Mouse (Mus musculus) frontal cortex, postnatal 10 days (tissue): ENCODE results near the gene Fam43b.

Source experiments
- DNase-seq, 2 experiments: peaks; one replicate each; pipeline ENCODE4 v3.0.0; 2022; ENCODE audit warnings: low spot score in 2 of 2, mixed read lengths in 1 of 2

The Fam43b gene

GRCm38 (mm10) chr4:138395087-138395970 lies 999 bp downstream of the Fam43b start:
- DNase-seq, result peak; percentile 40 to 56

DNA sequence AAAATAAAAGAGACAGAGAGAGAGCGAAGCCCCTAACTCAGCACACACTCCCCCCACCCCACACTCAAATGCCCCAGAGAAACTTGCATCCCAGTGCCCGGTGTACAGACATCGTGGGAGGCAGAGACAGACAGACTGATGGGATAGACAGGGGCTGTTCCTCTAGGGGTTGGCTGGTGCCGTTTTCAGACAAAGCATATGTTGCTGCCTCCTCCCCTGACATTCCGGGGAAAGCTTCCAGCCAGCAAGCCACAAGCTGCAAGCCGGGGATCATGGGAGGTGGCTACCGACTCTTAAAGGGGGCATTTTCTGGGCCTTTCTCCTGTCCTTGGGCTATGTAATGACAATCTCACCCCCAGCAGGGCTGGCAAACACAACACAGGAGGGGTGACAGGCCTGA lies 2.6 kb downstream of the Fam43b start:
- DNase-seq, result no peak

GRCm38 (mm10) chr4:138383789-138384188 lies 12.5 kb downstream of the Fam43b start:
- DNase-seq, result no peak

DNA sequence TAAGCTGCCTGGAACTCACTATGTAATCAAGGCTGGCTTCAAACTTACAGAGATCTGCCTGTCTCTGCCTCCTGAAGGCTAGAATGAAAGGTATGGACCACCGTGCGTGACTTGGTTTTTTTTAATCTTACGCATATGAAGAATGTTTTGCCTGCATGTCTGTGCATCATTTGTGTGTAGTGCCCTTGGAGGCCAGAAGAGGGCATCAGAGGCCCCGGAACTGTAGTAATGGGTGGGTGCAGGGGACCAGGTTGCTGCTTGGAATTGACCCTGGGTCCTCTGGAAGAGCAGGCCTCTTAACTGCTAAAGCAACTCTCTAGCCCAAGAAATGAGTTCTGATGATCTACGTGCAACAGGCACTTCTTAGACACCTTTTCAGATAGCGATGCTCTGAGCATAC lies 13.9 kb downstream of the Fam43b start:
- no peak for DNase-seq

DNA sequence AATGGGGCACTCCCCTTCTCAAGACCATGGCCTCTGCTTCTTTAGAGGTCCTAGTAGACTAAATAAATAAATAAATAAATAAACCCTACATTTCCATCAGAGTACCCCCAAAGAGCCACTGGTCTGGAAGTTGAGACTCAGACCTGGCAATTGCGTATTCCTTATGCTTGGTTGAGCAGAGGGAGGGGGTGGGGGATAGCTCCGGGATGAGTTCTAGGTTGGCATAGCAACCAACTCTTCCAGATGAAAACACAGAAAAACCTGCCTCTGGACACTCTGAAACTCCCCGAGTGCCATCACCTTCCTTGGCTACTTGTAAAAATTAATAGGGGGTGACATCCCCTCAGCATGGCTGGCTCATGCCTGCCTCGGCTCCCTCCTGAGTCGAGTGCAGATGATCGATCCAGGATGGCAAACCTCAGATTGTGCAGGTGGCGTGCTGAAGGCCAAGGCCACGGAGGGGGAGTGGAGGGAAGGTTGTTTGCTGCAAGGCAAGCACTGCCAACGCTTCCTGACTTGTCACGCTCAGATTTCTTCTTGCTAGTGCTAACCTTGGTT lies 16.1 kb downstream of the Fam43b start:
- no peak for DNase-seq

DNA sequence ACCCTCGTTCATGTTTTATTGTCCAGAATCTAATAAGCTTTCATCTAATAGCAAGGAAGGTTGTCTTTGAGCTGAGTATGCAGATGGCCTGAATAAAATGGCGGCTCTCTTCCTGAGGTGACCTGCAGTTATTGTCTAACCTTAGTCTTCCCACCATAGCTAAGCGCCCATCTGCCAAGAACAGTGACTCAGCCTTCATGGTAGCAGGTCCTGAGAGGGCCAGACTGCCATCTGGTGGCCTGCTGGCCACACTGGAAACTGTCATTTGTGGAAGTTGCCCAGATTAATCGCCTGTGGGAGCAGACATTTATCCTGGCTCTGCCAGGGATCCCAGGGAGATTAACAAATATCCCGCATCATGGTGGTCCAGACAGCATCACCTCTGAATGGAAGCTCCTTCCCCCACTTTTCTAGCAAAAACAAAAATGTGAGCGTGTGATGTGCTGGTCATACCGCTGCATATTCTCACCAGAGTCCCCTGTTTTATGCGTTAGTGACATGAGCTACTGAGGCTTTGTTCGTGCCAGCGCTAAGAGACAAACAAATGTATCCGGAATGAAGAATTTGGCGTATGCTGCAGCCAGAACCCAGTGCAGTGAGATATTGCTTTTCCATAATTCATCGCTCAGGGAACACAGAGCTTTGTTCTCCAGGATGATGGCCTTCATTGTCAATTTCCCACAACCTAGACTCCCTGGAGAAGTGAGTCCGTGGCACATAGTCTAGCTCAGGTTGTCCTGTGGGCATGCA lies 17.1 kb downstream of the Fam43b start:
- peak in 1 of 2 experiments; percentile 60 for DNase-seq

DNA sequence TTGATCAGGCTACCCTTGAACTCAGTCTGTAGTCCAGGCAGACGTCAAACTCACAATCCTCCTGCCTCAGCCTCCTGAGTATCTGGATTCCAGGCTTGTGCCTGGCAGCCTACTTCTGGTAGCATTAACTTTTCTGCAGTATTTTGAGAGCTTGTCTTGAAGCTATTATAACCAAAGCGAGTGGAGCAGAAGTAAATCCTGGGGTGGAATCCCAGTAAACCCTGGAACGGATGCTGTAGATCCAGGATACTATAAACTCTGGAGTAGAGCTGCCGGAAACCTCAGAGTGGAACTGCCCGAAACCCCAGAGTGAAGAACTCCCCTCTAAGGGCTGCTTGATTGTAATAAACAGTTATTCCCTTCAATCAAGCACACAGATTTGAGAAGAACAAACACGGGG lies 18.8 kb downstream of the Fam43b start:
- no peak for DNase-seq

- no peak for DNase-seq
Observed at GRCm38 (mm10) chr4:138375117-138375516, 21.2 kb downstream of the Fam43b start.

DNA sequence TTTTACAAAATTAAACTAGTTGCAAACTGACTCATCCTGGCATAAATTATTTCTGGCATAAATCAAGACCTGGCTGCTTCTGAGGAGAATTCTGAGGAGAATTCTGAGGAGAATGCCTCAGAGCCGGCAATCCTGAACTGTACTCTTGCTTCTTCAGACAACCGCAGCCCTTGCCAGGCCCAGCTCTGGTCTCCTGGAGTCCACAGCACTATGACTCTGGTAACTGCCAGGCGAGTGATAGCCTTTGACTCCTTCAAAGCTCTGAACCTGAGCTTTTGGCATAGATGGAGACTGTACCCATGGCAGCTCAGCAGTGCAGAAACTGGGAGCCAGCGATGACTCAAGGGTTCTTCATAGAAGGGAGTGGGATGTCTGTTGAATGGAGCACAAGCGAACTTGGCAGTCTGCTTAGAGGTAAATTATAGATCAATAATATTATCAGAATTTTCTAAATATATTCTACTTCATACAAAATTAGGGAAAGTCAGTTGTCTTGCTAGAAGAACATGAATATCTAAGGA lies 25.3 kb downstream of the Fam43b start:
- no peak for DNase-seq

- no peak for DNase-seq
Observed at GRCm38 (mm10) chr4:138368498-138369260, 27.6 kb downstream of the Fam43b start.

DNA sequence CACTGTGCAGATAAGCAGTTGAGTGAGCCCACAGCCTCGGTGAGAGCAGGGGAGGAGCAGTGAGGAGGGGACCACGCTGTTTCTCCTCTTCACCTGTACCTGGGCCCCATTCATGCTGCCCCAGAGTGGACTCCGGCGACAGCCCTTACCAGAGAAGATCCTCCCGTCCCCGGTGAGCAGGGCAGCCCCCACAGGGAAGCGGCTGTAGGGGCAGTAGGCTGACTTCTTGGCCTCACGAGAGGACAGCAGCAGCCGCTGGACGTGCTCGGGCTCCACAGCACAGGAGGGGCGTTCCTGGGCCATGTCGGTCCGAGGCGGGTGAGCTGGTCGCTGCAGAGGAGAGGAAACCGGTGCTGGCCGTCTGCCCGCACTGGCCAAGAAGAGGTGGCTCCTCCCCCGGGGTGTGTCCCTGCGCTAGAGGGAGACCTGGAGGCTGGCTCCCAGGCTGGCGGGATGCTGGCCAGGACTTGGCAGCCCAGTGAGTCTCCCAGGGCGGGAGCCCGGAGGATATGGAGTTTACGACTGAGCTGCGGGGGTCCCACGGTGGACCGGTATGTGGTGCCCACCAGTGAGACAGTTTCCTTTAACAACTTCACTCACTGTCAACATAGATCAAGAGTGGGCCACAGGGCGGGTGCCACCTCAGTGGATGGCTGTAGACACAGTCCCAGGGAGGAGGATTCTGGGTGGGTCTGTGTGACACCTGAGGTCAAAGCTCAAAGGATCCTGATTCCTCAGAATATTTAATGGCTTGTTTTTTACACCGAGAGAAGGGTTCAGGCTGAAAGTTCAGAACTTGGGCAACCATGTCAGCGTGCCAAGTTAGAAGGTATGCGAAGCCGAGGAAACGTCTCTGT lies 28.5 kb downstream of the Fam43b start, which contains the start of gene Cda:
TSS of gene Cda (minus strand) at position 352 of the 857 bp plus-strand sequence.
- DNase-seq, result peak in 1 of 2 experiments; percentile 24

- no peak for DNase-seq
Observed at GRCm38 (mm10) chr4:138366561-138366960, 29.8 kb downstream of the Fam43b start.

GRCm38 (mm10) chr4:138363511-138363910 lies 32.8 kb downstream of the Fam43b start:
- no peak for DNase-seq

DNA sequence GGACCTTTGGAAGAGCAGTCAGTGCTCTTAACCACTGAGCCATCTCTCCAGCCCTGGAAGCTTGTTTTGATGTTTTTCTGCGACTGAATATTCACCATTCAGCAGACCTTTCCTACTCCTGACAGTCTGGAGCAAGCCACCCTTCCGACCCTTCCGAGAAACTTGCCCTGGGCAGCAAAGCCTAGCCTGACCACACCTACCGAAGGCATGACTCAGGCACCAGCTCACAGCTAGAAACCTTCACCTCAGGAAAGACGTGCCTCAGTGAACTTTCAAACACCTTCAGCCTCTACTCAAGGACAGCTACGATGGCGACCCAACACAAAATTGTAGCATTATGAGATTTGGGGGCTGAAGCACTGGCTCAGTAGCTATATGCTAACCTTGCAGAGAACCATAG lies 33.4 kb downstream of the Fam43b start:
- no peak for DNase-seq

DNA sequence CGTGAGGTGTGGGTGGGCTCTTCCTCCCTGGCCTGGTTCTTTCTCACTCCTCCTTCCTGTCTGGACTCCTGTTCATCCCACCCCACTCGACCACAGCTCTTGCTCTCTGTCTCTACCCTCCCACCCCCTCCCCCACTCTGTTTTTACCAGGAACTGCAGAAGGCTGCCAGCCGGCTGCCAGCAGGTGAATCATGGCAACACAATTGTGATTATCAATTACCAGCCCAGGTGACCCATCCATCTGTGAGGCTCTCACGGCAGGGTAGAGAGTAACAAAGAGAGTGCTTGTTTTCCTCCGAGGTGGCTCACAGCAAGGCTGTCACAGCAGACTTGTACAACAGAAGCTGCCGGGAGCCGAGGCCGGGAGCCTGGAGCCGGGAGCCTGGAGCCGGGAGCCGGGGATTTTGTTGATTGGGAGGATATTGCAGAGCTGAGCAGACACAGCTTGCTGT lies 34.9 kb downstream of the Fam43b start:
- no peak for DNase-seq

DNA sequence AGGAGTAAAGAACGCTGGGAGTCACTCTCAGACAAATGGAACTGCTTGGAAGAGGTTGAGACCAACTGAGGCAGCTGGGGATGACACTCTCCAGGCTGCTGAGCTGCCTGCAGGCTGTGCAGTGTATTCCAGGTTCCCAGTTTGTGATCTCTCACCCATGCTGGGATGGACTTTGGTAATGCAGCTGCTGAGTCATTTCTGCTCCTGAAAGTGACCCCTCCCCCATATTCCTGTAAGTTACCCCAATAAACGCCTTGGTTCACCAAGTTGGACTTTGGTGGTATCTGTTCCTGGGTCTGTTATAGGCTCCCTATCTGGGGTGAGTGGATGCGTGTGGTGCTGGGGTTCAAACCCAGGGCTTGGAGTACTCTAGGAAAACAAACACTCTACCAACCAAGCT lies 38.2 kb downstream of the Fam43b start:
- no peak for DNase-seq

- DNase-seq, result no peak
Observed at GRCm38 (mm10) chr4:138356551-138356950, 39.8 kb downstream of the Fam43b start.

GRCm38 (mm10) chr4:138356141-138356540 lies 40.2 kb downstream of the Fam43b start:
- no peak for DNase-seq

DNA sequence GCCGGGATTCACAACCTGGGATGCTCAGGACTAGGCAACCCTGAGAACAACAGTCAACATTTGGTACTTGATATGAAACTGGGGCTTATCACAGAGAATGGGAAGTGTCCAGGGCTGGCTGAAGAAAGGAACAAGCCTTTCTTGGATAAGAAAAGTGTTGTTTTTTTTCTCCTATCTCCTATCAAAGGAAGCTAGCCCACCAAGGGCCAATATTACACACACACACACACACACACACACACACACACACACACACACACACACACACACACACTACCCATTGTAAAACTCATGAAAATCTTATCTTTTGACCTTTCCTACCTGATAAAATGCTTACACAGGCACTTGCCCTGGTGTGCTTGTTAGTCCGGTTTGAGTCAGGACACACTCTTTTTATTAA lies 40.8 kb downstream of the Fam43b start:
- no peak for DNase-seq

- DNase-seq, result no peak
Observed at GRCm38 (mm10) chr4:138353438-138354171, 42.7 kb downstream of the Fam43b start.
